Mouse (Mus musculus): ENCODE measurements around the gene Tsga10ip.

Gene Tsga10ip

GRCm38 (mm10) chr19:5402293-5402692 lies at the start of gene Tsga10ip:
Gene Tsga10ip, minus strand, starts transcription at chr19:5402526.
- no peak for DNase-seq

- no peak for DNase-seq
Observed at GRCm38 (mm10) chr19:5451766-5452165, 49.4 kb upstream of the Tsga10ip start.

- DNase-seq: no peak
Observed at GRCm38 (mm10) chr19:5449673-5450072, 47.3 kb upstream of the Tsga10ip start.

- no peak for DNase-seq
Observed at GRCm38 (mm10) chr19:5448354-5449150, 46.2 kb upstream of the Tsga10ip start.

- peak; percentile 72 for DNase-seq
Observed at GRCm38 (mm10) chr19:5447515-5448353, 45.4 kb upstream of the Tsga10ip start, which contains the start of gene Fosl1. Gene Fosl1, plus strand, starts transcription at chr19:5447547.

GRCm38 (mm10) chr19:5445747-5446146 lies 43.4 kb upstream of the Tsga10ip start:
- no peak for DNase-seq

- peak; percentile 3 for DNase-seq
Observed at GRCm38 (mm10) chr19:5444954-5445353, 42.6 kb upstream of the Tsga10ip start.

- no peak for DNase-seq
Observed at GRCm38 (mm10) chr19:5444371-5444908, 42.1 kb upstream of the Tsga10ip start.

GRCm38 (mm10) chr19:5433951-5434350 lies 31.6 kb upstream of the Tsga10ip start:
- no peak for DNase-seq

GRCm38 (mm10) chr19:5432992-5433852 lies 30.9 kb upstream of the Tsga10ip start:
- DNase-seq: peak; percentile 58

- DNase-seq: no peak
Observed at GRCm38 (mm10) chr19:5431911-5432464, 29.7 kb upstream of the Tsga10ip start.

- no peak for DNase-seq
Observed at GRCm38 (mm10) chr19:5430408-5430807, 28.1 kb upstream of the Tsga10ip start.

GRCm38 (mm10) chr19:5429806-5430205 lies 27.5 kb upstream of the Tsga10ip start:
- DNase-seq: peak; percentile 70

GRCm38 (mm10) chr19:5429219-5429618 lies 26.9 kb upstream of the Tsga10ip start:
- DNase-seq: no peak

- DNase-seq: no peak
Observed at GRCm38 (mm10) chr19:5428083-5428482, 25.8 kb upstream of the Tsga10ip start.

GRCm38 (mm10) chr19:5426640-5427290 lies 24.4 kb upstream of the Tsga10ip start:
- peak; percentile 48 for DNase-seq

GRCm38 (mm10) chr19:5425906-5426565 lies 23.7 kb upstream of the Tsga10ip start:
- DNase-seq: peak; percentile 74

- peak; percentile 90 for DNase-seq
Observed at GRCm38 (mm10) chr19:5424782-5425741, 22.7 kb upstream of the Tsga10ip start, which contains the start of the genes Drap1 and AI837181. Gene Drap1, minus strand, starts transcription at chr19:5424979. Gene AI837181, plus strand, starts transcription at chr19:5425144.

GRCm38 (mm10) chr19:5424092-5424781 lies 21.9 kb upstream of the Tsga10ip start:
- peak; percentile 86 for DNase-seq

Data from cerebellum, adult 11-12 months (tissue).